Mouse (Mus musculus): ENCODE results near the gene Cpne5.

- TF ChIP-seq CTCF (IDR thresholded peaks at IDR 0.05; ENCODE audit: control insufficient read depth, insufficient read depth, insufficient read length) (peak; percentile 57), MYOG (IDR thresholded peaks at IDR 0.05; ENCODE audit: control insufficient read depth, extremely low read depth, insufficient read length) (no peak), MAX (IDR thresholded peaks at IDR 0.05) (no peak), CEBPB (IDR thresholded peaks at IDR 0.05; ENCODE audit: low read depth) (no peak)
These were observed 61.3 kb downstream of the Cpne5 start for GRCm38 (mm10) chr17:29176391-29177267.

All from C2C12 (cell line).